In genomic region chr16:94997340-94997849, GRCm38 (mm10) we compare ENCODE assay signal across 9 mouse cellular contexts. TPM values are rescaled to one million over a fixed set of nuclear protein-coding genes. Genes with fewer than 3 reads are reported as not detected.
DNase-seq lines count a peak whose midpoint lies in the region; ATAC-seq and TF ChIP-seq lines count a peak whose summit lies in the region.
"Had no signal": no experiment of that assay in that cellular context is flagged by ENCODE, and none has a peak within 500 bp of the region (broad histone marks: within the 10 kb centered on the region; RNA-seq: fewer than 3 reads in every experiment).

Kcnj6 (minus strand) TSS chr16:94997701.

- no peaks in the 10 kb centered on the region for H3K4me1 ChIP-seq in kidney, embryonic 14.5 days (ENCODE audit: control insufficient read depth, insufficient read depth, low read length)
- no peaks in the 10 kb centered on the region for H3K4me1 ChIP-seq in forebrain, embryonic 14.5 days (ENCODE audit: control insufficient read depth, insufficient read depth, low read length)
- peaks cover 32% of the 10 kb centered on the region for H3K4me1 ChIP-seq in midbrain, embryonic 12.5 days
- no peaks in the 10 kb centered on the region for H3K4me1 ChIP-seq in thymus, adult 2 months (replicated peaks; ENCODE audit: control insufficient read depth, insufficient read depth, low read length)

- no peak for TF ChIP-seq CTCF in thymus, adult 2 months (IDR thresholded peaks at IDR 0.05; ENCODE audit: borderline replicate concordance, control insufficient read depth, extremely low read depth, insufficient read depth, low read length, poor library complexity)

- H3K9me3 ChIP-seq in kidney, embryonic 14.5 days (ENCODE audit: control insufficient read depth, low read length), result no peaks in the 10 kb centered on the region
- H3K9me3 ChIP-seq in forebrain, embryonic 14.5 days (replicated peaks; ENCODE audit: control insufficient read depth, low read length), result no peaks in the 10 kb centered on the region
- H3K9me3 ChIP-seq in midbrain, embryonic 12.5 days, result no peaks in the 10 kb centered on the region

- no peak; the same call in 1 of the 2 replicates for ATAC-seq in kidney, embryonic 14.5 days (ENCODE audit: low FRiP score, low TSS enrichment)
- ATAC-seq in forebrain, embryonic 14.5 days, result peak; percentile 88
- ATAC-seq in midbrain, embryonic 12.5 days (ENCODE audit: low FRiP score, low read depth), result peak; percentile 81

- WGBS in kidney, embryonic 14.5 days, result under 1% methylated on average over 43 of the region's 43 CpGs
- WGBS in forebrain, embryonic 14.5 days, result under 1% methylated on average over 43 of the region's 43 CpGs
- under 1% methylated on average over 43 of the region's 43 CpGs for WGBS in midbrain, embryonic 12.5 days
- WGBS in thymus, adult 2 months, result 5% methylated on average over 43 of the region's 43 CpGs

- peak within 1 kb of the TSS; percentile 34 for H3K4me2 ChIP-seq in kidney, embryonic 14.5 days (replicated peaks; ENCODE audit: low read depth, low read length)
- peak within 1 kb of the TSS; percentile 92 for H3K4me2 ChIP-seq in forebrain, embryonic 14.5 days (ENCODE audit: low read length)
- H3K4me2 ChIP-seq in midbrain, embryonic 12.5 days (replicated peaks), result peak within 1 kb of the TSS; percentile 79

- H3K27ac ChIP-seq in kidney, embryonic 14.5 days (ENCODE audit: low read depth, low read length), result no peak within 1 kb of the TSS
- H3K27ac ChIP-seq in forebrain, embryonic 14.5 days (ENCODE audit: low read depth, low read length), result 0 out of 2 replicates have a peak within 1 kb of the TSS, but pooled peaks have one; percentile 9
- no peak within 1 kb of the TSS for H3K27ac ChIP-seq in midbrain, embryonic 12.5 days (replicated peaks)
- no peak within 1 kb of the TSS for H3K27ac ChIP-seq in thymus, adult 2 months (ENCODE audit: control insufficient read depth, insufficient read depth, low read length)

- peaks cover 29% of the 10 kb centered on the region for H3K27me3 ChIP-seq in kidney, embryonic 14.5 days (ENCODE audit: control insufficient read depth, insufficient read depth, low read length)
- peaks cover 31% of the 10 kb centered on the region for H3K27me3 ChIP-seq in forebrain, embryonic 14.5 days (replicated peaks; ENCODE audit: control insufficient read depth, insufficient read depth, low read length)
- H3K27me3 ChIP-seq in midbrain, embryonic 12.5 days, result peaks cover 43% of the 10 kb centered on the region
- no peaks in the 10 kb centered on the region for H3K27me3 ChIP-seq in thymus, adult 2 months (ENCODE audit: control insufficient read depth, insufficient read depth, low read length)

- no peaks in the 10 kb centered on the region for H3K36me3 ChIP-seq in kidney, embryonic 14.5 days (ENCODE audit: control insufficient read depth, insufficient read depth, low read length)
- H3K36me3 ChIP-seq in forebrain, embryonic 14.5 days (ENCODE audit: control insufficient read depth, insufficient read depth, low read length), result no peaks in the 10 kb centered on the region
- no peaks in the 10 kb centered on the region for H3K36me3 ChIP-seq in midbrain, embryonic 12.5 days
- no peaks in the 10 kb centered on the region for H3K36me3 ChIP-seq in thymus, adult 2 months (ENCODE audit: control insufficient read depth, insufficient read depth, low read length)
- H3K36me3 ChIP-seq: G1E had no signal

- DNase-seq in kidney, adult 18-20 months, result no peak
- peak; percentile 80 for DNase-seq in cerebellum, adult 11 months
- DNase-seq in forebrain, embryonic 14.5 days (ENCODE audit: low spot score), result peak; percentile 87
- DNase-seq in layer of hippocampus, adult 11-12 months (ENCODE audit: low spot score), result peak; percentile 77
- no peak for DNase-seq in c-Kit-positive CD71-positive TER-119-positive erythroid progenitor cells, embryonic 14.5 days (ENCODE audit: low spot score)
- DNase-seq in thymus, adult 2 months, result no peak

- peak within 1 kb of the TSS; percentile 25 for H3K4me3 ChIP-seq in kidney, embryonic 14.5 days (ENCODE audit: low read length)
- H3K4me3 ChIP-seq in forebrain, embryonic 14.5 days (ENCODE audit: low read depth, low read length), result peak within 1 kb of the TSS; percentile 47
- H3K4me3 ChIP-seq in midbrain, embryonic 12.5 days, result peak within 1 kb of the TSS; percentile 48
- H3K4me3 ChIP-seq in thymus, adult 2 months (ENCODE audit: control insufficient read depth, insufficient read depth, low read length), result no peak within 1 kb of the TSS

- H3K9ac ChIP-seq in kidney, embryonic 14.5 days (ENCODE audit: low read depth, low read length), result no peak within 1 kb of the TSS
- H3K9ac ChIP-seq in forebrain, embryonic 14.5 days (ENCODE audit: low read length), result peak within 1 kb of the TSS; percentile 61
- H3K9ac ChIP-seq in midbrain, embryonic 12.5 days (replicated peaks), result peak within 1 kb of the TSS; percentile 43

- TF ChIP-seq POLR2A in thymus, adult 2 months (IDR thresholded peaks at IDR 0.05; ENCODE audit: control insufficient read depth, extremely low read depth, insufficient read depth, low read length, poor library complexity), result no peak

RNA-seq across cellular contexts. Expression of gene Kcnj6, which starts in this region (rescaled TPM):
- polyA plus RNA-seq in kidney, embryonic 14.5 days (2014; fragmentation: Nextera tagmentation; extraction: Ambion mirVana), result not detected in 2 replicates
- 0.62 and 1.1 TPM in 2 replicates for polyA plus RNA-seq in forebrain, embryonic 14.5 days (2014; fragmentation: Nextera tagmentation; extraction: Ambion mirVana)
- 0.64 and 1.2 TPM in 2 replicates for polyA plus RNA-seq in midbrain, embryonic 12.5 days (2016; fragmentation: Nextera tagmentation; extraction: Ambion mirVana)
- polyA plus RNA-seq in thymus, adult 2 months (2012; rRNA removed), result 0.05 and 0.07 TPM in 2 replicates
- polyA plus RNA-seq: G1E had no signal

Comparison
In these comparisons a context has a peak if more than half of its experiments do, and no peak if none do; other contexts are left out.
1. H3K4me2 ChIP-seq: peak in every context shown above with its lines; median percentile 92 in forebrain, embryonic 14.5 days; 79 in midbrain, embryonic 12.5 days; 34 in kidney, embryonic 14.5 days.
2. DNase-seq: peak in cerebellum, adult 11 months (single experiment), forebrain, embryonic 14.5 days (single experiment) and layer of hippocampus, adult 11-12 months (single experiment); none in kidney, adult 18-20 months (single experiment), c-Kit-positive CD71-positive TER-119-positive erythroid progenitor cells, embryonic 14.5 days (single experiment) and thymus, adult 2 months (single experiment).